Mouse (Mus musculus): Measurements from ENCODE around the gene Olfr965.

- TF ChIP-seq CTCF (IDR thresholded peaks at IDR 0.05; ENCODE audit: low read depth, low read length) (no peak), POLR2A (IDR thresholded peaks at IDR 0.05; ENCODE audit: extremely low read depth, insufficient read depth, low read length) (no peak)
These were observed 35.3 kb downstream of the Olfr965 start for GRCm38 (mm10) chr9:39746428-39746827.

Data from liver, adult 2 months (tissue).